Mouse (Mus musculus): ENCODE data around the gene 1700024G13Rik.

The 1700024G13Rik gene

DNA sequence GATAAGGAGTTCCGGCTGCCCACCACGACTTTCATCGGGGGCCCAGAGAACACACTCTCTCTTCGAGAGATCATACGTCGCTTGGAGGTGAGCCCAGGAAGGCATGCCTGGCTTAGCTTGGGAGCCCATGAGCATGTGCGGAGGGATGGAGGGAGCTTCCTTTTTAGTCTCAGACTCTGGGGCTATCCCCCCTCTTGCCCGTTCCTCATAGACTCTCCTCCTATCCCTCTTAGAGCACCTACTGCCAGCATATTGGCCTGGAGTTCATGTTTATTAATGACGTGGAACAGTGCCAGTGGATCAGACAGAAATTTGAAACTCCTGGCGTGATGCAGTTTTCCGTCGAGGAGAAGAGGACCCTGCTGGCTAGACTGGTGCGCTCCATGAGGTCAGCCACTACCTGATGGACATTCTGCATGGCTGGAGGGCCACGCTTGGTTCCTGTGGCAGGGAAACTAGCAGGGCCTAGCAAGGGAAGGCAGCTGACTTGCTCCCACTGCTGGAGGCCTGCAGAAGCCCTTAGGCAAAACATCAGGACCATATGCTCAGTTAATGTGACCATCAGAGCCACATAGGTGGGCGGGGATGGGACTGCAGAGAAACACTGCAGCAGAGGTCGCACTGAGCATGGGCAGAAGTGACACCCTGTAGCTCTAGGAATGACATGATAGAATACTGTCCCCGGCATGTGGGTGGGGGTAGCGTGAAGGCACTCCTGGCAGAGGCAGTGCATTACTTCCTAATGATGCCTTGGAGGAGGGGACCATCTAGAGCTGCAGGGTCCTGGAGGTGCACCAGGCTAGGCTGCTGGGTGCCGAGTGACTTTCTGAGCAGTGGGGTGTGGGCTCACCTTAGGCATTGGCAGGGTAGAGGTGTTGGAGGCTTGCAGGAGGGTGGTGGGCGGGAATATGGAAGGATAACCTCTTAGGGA is 55.4 kb downstream of the 1700024G13Rik start:
- DNase-seq (ENCODE audit: low spot score in 2 of 2): no peak

DNA sequence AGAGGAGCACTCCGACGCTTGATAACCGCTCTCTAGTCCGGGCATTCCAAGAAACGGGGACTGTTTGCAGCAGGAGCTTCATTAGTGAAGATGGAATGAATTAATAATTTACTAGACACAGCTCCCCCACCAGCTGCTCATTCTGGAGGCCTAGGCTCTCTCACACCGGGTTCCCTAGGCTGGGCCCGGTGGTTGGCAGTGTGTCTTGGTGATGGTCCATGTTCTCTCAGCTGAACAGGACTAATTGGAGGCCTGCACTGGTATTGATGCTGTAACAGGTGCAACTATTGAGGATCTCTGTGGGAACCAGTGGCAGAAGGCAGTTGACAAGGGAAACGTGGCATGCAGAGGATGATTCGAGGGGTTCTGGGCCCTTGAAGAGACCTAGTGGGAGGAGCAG is 60.8 kb downstream of the 1700024G13Rik start:
- no peak for DNase-seq (ENCODE audit: low spot score in 2 of 2)

All from spleen, postnatal 36 days (tissue).